Mouse (Mus musculus): ENCODE measurements around the gene Ccdc57. TPM values are rescaled to one million over a fixed set of nuclear protein-coding genes. Genes with fewer than 3 reads are reported as not detected.

Gene Ccdc57
- polyA plus RNA-seq, 1 experiment from 2014 or later, result 5.1 TPM

DNA sequence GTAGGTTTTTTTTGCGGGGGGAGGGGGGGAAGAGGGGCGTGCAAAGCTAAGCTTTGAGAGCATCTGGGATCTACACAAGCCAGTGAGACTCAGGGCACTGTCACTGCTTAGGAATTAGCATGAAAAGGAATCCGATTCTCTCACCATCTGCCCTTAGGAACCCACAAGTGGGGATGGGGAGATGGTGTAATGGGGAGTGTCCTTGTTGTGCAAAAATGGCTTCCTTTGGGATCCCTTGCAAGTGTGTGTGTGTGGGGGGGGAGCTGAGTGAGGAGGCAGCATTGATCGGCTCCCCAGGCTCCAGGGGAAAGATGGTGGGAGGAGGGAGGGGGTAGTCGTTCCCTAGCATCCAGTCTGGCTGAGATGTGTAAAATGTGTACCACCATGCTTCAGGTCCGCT, 155.5 kb downstream of the Ccdc57 start:
- H3K9me3 ChIP-seq (ENCODE audit: control insufficient read depth, low read length), result no peaks in the 10 kb centered on the region
- no peak overlapping the region for H3K4me3 ChIP-seq (ENCODE audit: low read depth, low read length)
- H3K27ac ChIP-seq (replicated peaks; ENCODE audit: low read depth, low read length), result no peak overlapping the region
- no peaks in the 10 kb centered on the region for H3K36me3 ChIP-seq (ENCODE audit: control insufficient read depth, insufficient read depth, low read length)
- H3K9ac ChIP-seq (ENCODE audit: low read length), result peak overlapping the region; percentile 17; the same call in 1 of the 2 replicates
- H3K4me1 ChIP-seq (ENCODE audit: control insufficient read depth, insufficient read depth, low read length), result 0 out of 2 replicates have a peak, but pooled peaks cover 2% of the 10 kb centered on the region
- H3K4me2 ChIP-seq (ENCODE audit: low read depth, severe bottlenecking), result no peak overlapping the region
- ATAC-seq (ENCODE audit: insufficient number of reproducible peaks, low FRiP score, low TSS enrichment, low read depth) (no peak), DNase-seq (ENCODE audit: low spot score) (no peak)
- WGBS, result 39% methylated on average over 6 of the region's 6 CpGs
- H3K27me3 ChIP-seq (ENCODE audit: control insufficient read depth, insufficient read depth, low read length), result no peaks in the 10 kb centered on the region

Other genes with a start within 250 kb of the Ccdc57 start
- gene Cenpx, start 219.1 kb downstream of the Ccdc57 start, polyA plus RNA-seq (2014; fragmentation: Nextera tagmentation; extraction: Ambion mirVana), result 126 and 127 TPM in 2 replicates
- gene Lrrc45, start 218.9 kb downstream of the Ccdc57 start, polyA plus RNA-seq (2014; fragmentation: Nextera tagmentation; extraction: Ambion mirVana), result 44.3 and 47.8 TPM in 2 replicates
- gene Rac3, start 211.4 kb downstream of the Ccdc57 start, polyA plus RNA-seq (2014; fragmentation: Nextera tagmentation; extraction: Ambion mirVana), result 7.4 and 12.8 TPM in 2 replicates
- gene Dcxr, start 205.6 kb downstream of the Ccdc57 start, polyA plus RNA-seq (2014; fragmentation: Nextera tagmentation; extraction: Ambion mirVana), result 12.4 and 16.5 TPM in 2 replicates
- 6.7 and 7.4 TPM in 2 replicates for gene Cbr2, start 200.8 kb downstream of the Ccdc57 start, polyA plus RNA-seq (2014; fragmentation: Nextera tagmentation; extraction: Ambion mirVana)
- 11.2 and 13.4 TPM in 2 replicates for gene Hmga1b, start 170.1 kb downstream of the Ccdc57 start, polyA plus RNA-seq (2014; fragmentation: Nextera tagmentation; extraction: Ambion mirVana)
- 23.7 and 29.5 TPM in 2 replicates for gene Rfng, start 148.7 kb downstream of the Ccdc57 start, polyA plus RNA-seq (2014; fragmentation: Nextera tagmentation; extraction: Ambion mirVana)
- 266 and 275 TPM in 2 replicates for gene Gps1, start 148.6 kb downstream of the Ccdc57 start, polyA plus RNA-seq (2014; fragmentation: Nextera tagmentation; extraction: Ambion mirVana)
- gene Dus1l, start 136.5 kb downstream of the Ccdc57 start, polyA plus RNA-seq (2014; fragmentation: Nextera tagmentation; extraction: Ambion mirVana), result 87.4 and 95.9 TPM in 2 replicates
- 87.3 and 91.8 TPM in 2 replicates for gene Fasn, start 108.3 kb downstream of the Ccdc57 start, polyA plus RNA-seq (2014; fragmentation: Nextera tagmentation; extraction: Ambion mirVana)
- gene Slc16a3, start 15.6 kb upstream of the Ccdc57 start, polyA plus RNA-seq (2014; fragmentation: Nextera tagmentation; extraction: Ambion mirVana), result 48.2 and 58.1 TPM in 2 replicates
- gene Csnk1d, start 58.5 kb upstream of the Ccdc57 start, polyA plus RNA-seq (2014; fragmentation: Nextera tagmentation; extraction: Ambion mirVana), result 67.1 and 84.5 TPM in 2 replicates
- gene Cd7, start 106.5 kb upstream of the Ccdc57 start, polyA plus RNA-seq (2014; fragmentation: Nextera tagmentation; extraction: Ambion mirVana), result 0.47 TPM in 1 of 2 replicates, not detected in the other
- not detected in 2 replicates for gene Sectm1b, start 130.7 kb upstream of the Ccdc57 start, polyA plus RNA-seq (2014; fragmentation: Nextera tagmentation; extraction: Ambion mirVana)
- gene Sectm1a, start 148.3 kb upstream of the Ccdc57 start, polyA plus RNA-seq (2014; fragmentation: Nextera tagmentation; extraction: Ambion mirVana), result not detected in 2 replicates
- not detected in 2 replicates for gene Tex19.2, start 185.8 kb upstream of the Ccdc57 start, polyA plus RNA-seq (2014; fragmentation: Nextera tagmentation; extraction: Ambion mirVana)
- gene Tex19.1, start 213.3 kb upstream of the Ccdc57 start, polyA plus RNA-seq (2014; fragmentation: Nextera tagmentation; extraction: Ambion mirVana), result 0.21 TPM in 1 of 2 replicates, not detected in the other
- 0.14 TPM in 1 of 2 replicates, not detected in the other for gene Uts2r, start 227.4 kb upstream of the Ccdc57 start, polyA plus RNA-seq (2014; fragmentation: Nextera tagmentation; extraction: Ambion mirVana)

All from limb, embryonic 11.5 days (tissue).